Mouse (Mus musculus): ENCODE measurements around the gene Syngap1. TPM values are rescaled to one million over a fixed set of nuclear protein-coding genes. Genes with fewer than 3 reads are reported as not detected.

Gene Syngap1
- total and polyA plus RNA-seq, 3 experiments, result 2.7 to 24.6 TPM; not detected in 1

DNA sequence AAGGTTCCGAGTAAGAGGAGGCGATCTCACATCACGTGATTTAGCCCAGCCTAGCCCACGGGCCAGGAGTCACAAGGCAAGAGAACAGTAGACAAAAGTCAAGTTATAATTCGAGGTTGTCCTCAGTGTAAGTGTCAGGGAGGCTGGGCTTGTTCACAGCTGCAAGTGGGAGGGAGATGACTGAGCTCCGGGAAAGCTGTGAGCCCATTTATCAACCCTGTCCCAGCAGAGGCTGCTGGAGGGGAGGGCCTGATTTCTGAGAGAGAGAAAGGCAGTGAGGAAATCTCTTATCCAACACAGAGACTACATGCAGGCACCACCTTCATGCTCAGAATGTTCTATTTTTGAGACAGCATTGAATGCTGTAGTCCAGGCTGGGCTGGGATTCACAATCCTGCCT is 71.9 kb downstream of the Syngap1 start:
- H3K9ac ChIP-seq (ENCODE audit: control insufficient read depth, low read depth, low read length, poor library complexity, severe bottlenecking), result peak overlapping the region; percentile 70
- peak overlapping the region; percentile 74 for H3K27ac ChIP-seq (ENCODE audit: control insufficient read depth, low read depth, low read length)
- H3K4me3 ChIP-seq (ENCODE audit: control insufficient read depth in 1 of 2, insufficient read depth in 1 of 2, low read depth in 2 of 2, low read length in 2 of 2), result peak overlapping the region; percentile 48 to 64
- H3K79me2 ChIP-seq (ENCODE audit: control insufficient read depth, insufficient read depth, low read length, poor library complexity), result no peaks in the 10 kb centered on the region; the same call in 1 of the 2 replicates
- peaks cover 3 to 11% of the 10 kb centered on the region in 2 experiments; a peak in 3 of 4 replicates for H3K4me1 ChIP-seq (ENCODE audit: control insufficient read depth in 1 of 2, insufficient read depth in 2 of 2, low read length in 2 of 2)
- peak; percentile 84 for DNase-seq (ENCODE audit: low read depth, low spot score)
- H3K27me3 ChIP-seq (ENCODE audit: control insufficient read depth in 1 of 2, insufficient read depth in 2 of 2, low read length in 2 of 2), result no peaks in the 10 kb centered on the region
- H3K9me3 ChIP-seq (replicated peaks; ENCODE audit: insufficient read depth, low read length), result no peaks in the 10 kb centered on the region
- H3K36me3 ChIP-seq (ENCODE audit: control insufficient read depth in 1 of 2, insufficient read depth in 2 of 2, low read length in 2 of 2), result peaks cover 0 to 3% of the 10 kb centered on the region in 2 experiments; a peak in 1 of 4 replicates
- TF ChIP-seq POLR2A (IDR thresholded peaks at IDR 0.05; ENCODE audit: control insufficient read depth in 1 of 2, insufficient read depth in 1 of 2, low read depth in 1 of 2, low read length in 2 of 2, poor library complexity in 1 of 2) (no peak; a peak in 2 of 4 replicates), GABPA (IDR thresholded peaks at IDR 0.05; ENCODE audit: low read depth, low read length) (no peak), MAFK (IDR thresholded peaks at IDR 0.05; ENCODE audit: borderline replicate concordance, low read depth, low read length) (no peak), TBP (IDR thresholded peaks at IDR 0.05; ENCODE audit: low read depth, low read length) (peak; percentile 99), ETS1 (IDR thresholded peaks at IDR 0.05; ENCODE audit: low read depth, low read length) (no peak), ZKSCAN1 (IDR thresholded peaks at IDR 0.05; ENCODE audit: low read depth, low read length) (no peak), ZNF384 (IDR thresholded peaks at IDR 0.05; ENCODE audit: low read depth, low read length) (no peak), MAX (IDR thresholded peaks at IDR 0.05; ENCODE audit: low read length) (no peak), ZMIZ1 (IDR thresholded peaks at IDR 0.05; ENCODE audit: low read depth, low read length) (no peak), MXI1 (IDR thresholded peaks at IDR 0.05; ENCODE audit: low read depth, low read length) (no peak), NRF1 (IDR thresholded peaks at IDR 0.05; ENCODE audit: insufficient read depth, low read depth, low read length, poor library complexity, severe bottlenecking) (peak; percentile 37; the same call in 1 of the 2 replicates), USF1 (IDR thresholded peaks at IDR 0.05; ENCODE audit: low read depth, low read length) (no peak), UBTF (IDR thresholded peaks at IDR 0.05; ENCODE audit: borderline replicate concordance, insufficient read depth, low read depth, low read length) (peak; percentile 99), RCOR1 (IDR thresholded peaks at IDR 0.05; ENCODE audit: low read depth, low read length) (peak; percentile 53; the same call in 1 of the 2 replicates), USF2 (IDR thresholded peaks at IDR 0.05; ENCODE audit: borderline replicate concordance in 1 of 2, insufficient read depth in 1 of 2, low read depth in 1 of 2, low read length in 2 of 2) (no peak), SMC3 (IDR thresholded peaks at IDR 0.05; ENCODE audit: low read depth, low read length) (0 out of 2 replicates have a peak, but pooled peaks have one; percentile 8), MYB (IDR thresholded peaks at IDR 0.05; ENCODE audit: low read depth, low read length) (no peak), KAT2A (conservative IDR thresholded peaks at IDR 0.05; ENCODE audit: low read depth, low read length) (no peak), HCFC1 (IDR thresholded peaks at IDR 0.05; ENCODE audit: low read depth, low read length) (no peak), BHLHE40 (IDR thresholded peaks at IDR 0.05; ENCODE audit: borderline replicate concordance, low read depth, low read length) (no peak), ELF1 (IDR thresholded peaks at IDR 0.05; ENCODE audit: low read depth, low read length) (no peak), CTCF (IDR thresholded peaks at IDR 0.05 in 2 of 3, conservative IDR thresholded peaks at IDR 0.05 in 1 of 3; ENCODE audit: control insufficient read depth in 1 of 3, insufficient read depth in 1 of 3, low read depth in 2 of 3, low read length in 3 of 3, poor library complexity in 1 of 3, severe bottlenecking in 1 of 3) (no peak), JUND (IDR thresholded peaks at IDR 0.05; ENCODE audit: low read depth, low read length) (no peak), MEF2A (IDR thresholded peaks at IDR 0.05; ENCODE audit: extremely low read depth, insufficient replicate concordance, low read depth, low read length, poor library complexity, severe bottlenecking) (no peak), SIN3A (IDR thresholded peaks at IDR 0.05; ENCODE audit: low read length) (no peak), TAL1 (IDR thresholded peaks at IDR 0.05; ENCODE audit: low read length) (peak; percentile 54), POLR2AphosphoS5 (IDR thresholded peaks at IDR 0.05; ENCODE audit: borderline replicate concordance, low read depth, low read length) (no peak), MAZ (IDR thresholded peaks at IDR 0.05; ENCODE audit: low read depth, low read length) (no peak; the same call in 1 of the 2 replicates), E2F4 (IDR thresholded peaks at IDR 0.05; ENCODE audit: borderline replicate concordance, low read depth, low read length) (no peak), ZC3H11A (IDR thresholded peaks at IDR 0.05; ENCODE audit: low read depth, low read length) (no peak), GATA1 (IDR thresholded peaks at IDR 0.05; ENCODE audit: low read depth, low read length) (no peak), TCF12 (IDR thresholded peaks at IDR 0.05; ENCODE audit: low read depth, low read length) (peak; percentile 54), RAD21 (IDR thresholded peaks at IDR 0.05; ENCODE audit: low read depth, low read length) (no peak), POLR2AphosphoS2 (IDR thresholded peaks at IDR 0.05; ENCODE audit: low read length) (no peak), NELFE (IDR thresholded peaks at IDR 0.05; ENCODE audit: low read depth, low read length) (peak; percentile 28; the same call in 1 of the 2 replicates), CHD1 (IDR thresholded peaks at IDR 0.05; ENCODE audit: low read depth, low read length) (no peak), CHD2 (IDR thresholded peaks at IDR 0.05; ENCODE audit: low read length) (no peak), EP300 (IDR thresholded peaks at IDR 0.05; ENCODE audit: low read depth in 1 of 2, low read length in 2 of 2) (peak; percentile 26 to 42; a peak in 1 of 4 replicates)

Measured in MEL (cell line).